Mouse (Mus musculus): Measurements from ENCODE around the gene Pla2g15. TPM values are rescaled to one million over a fixed set of nuclear protein-coding genes. Genes with fewer than 3 reads are reported as not detected.

Gene Pla2g15
- total RNA-seq, 2 experiments from 2014 or later: 4.2 to 4.9 TPM

DNA sequence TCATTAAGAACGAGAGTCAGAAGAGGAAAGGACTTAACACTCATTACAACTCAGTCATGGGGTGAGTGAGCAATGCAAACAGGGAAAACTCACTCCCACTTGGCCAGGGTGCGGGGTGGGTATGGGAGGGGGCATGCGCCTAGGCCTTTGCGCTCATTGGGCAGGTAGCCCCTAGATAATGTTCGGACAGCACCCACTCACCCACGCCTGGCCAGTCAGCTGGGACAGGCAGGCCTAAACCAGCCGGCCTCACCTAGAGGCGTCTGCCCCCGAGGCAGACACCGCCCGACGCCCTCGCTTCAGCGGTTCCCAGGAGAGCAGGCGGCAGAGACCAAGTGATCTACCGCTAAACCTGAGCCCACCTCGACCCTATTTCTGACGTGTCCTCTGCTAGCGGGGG is 14.5 kb upstream of the Pla2g15 start:
- DNase-seq: no peak

DNA sequence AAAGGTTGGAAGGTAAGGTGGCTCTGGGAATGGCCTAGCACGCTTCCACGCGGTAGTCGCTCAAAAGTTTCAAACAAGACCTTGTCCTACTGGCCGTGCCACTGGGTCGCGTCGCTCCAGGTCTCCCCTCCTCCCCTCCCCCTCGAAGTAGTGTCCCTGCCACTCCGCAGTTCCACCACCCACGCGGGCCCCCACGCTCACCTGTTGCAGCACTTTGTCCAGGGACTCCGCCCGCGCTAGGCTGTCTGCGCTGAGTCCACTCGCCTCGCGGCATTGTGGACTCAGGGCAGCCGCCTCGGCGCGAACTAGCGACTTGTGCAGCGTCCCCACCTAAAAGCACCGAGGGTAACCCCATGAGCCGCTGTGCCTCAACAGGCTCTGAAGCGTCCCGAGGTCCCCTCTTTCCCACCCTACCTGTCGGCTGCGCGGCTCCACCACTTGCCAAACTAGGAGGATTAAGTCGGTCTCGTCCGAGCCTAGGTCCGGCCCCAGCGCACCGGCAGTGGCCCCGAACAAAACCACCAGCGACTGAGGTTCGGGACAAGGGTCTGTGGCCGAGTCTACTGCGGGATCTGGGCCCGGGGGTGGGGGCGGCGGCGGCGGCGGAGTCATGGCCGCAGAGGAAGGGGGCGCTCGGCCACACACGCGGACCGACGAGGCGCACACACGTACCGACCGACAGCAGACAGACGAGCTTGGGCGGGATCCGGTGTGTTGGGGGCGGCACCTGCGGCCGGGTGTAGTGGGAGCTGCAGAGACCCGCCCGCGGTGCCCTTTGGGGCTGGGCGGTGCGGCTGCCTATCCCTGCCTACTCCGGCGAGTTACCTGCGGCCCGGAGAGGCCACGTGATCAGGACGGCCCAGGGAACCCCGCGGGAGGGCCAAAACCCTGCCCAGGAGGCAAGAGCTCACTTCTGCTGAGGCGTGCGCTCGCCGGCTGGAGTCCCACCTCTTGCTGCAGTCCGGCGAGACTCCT is 13.8 kb upstream of the Pla2g15 start, which contains the start of gene Esrp2:
Gene Esrp2, minus strand, starts transcription at position 819 of the 975 bp plus-strand sequence.
- DNase-seq: peak; percentile 54

DNA sequence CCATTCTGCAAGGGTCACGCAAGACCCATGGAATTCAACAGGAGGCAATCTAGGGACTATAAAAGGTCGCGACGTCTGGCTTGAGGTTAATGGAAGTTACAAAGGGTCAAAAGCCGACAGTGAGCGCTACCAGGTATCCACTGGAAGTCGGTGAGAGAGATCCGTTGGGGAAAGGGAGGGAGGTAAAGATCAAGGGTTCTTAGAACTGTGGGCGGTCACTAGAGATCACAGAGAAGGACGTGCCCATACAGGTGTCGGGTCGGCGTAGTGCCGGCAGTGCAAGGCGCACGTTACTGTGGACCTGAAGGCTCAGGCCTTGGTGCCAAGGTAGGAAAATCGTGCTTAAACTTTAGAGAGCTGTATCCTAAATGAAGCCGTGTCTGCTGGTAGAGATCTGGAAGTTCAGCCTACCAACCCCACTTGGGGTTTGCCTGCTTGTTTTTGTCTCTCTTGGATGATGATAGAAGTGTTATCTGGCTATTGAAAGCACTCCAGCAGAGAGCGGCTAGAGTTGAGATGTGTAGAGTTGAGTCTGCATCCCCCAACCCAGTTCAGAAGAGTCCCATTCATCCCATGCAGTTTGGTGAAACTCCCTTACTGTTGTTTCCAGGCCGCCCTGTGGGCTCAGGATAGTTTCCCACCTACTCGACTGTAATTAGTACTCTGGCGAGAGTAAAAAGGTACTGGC is 12.8 kb upstream of the Pla2g15 start:
- DNase-seq: no peak

DNA sequence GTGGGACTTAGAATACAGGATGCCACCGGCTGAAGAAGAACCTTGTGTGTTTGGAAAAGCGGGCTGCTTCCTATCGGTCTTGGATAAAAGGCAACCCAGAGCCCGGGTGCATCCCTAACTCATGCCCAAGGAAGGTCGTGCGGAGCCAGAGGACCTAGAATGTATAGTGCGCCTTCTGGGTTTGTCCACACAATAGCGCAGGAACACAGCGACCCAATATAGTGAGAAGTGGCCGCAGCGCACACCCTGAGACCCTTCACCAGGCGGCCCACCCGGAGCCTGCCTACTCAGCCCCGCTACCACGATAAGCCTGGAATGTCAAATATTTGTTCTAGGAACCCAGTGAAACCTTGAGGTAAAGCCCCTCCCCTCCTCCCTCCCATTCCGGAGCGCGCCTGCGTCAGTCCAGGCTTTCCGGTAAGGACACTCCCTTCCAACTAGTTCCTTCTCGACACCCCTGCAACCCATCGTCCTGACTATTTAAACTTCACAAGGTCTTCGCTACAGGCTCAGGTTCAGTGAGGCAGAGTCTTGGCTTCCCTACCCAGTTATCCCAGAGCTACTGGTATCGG is 12.2 kb upstream of the Pla2g15 start:
- peak; percentile 65 for DNase-seq

DNA sequence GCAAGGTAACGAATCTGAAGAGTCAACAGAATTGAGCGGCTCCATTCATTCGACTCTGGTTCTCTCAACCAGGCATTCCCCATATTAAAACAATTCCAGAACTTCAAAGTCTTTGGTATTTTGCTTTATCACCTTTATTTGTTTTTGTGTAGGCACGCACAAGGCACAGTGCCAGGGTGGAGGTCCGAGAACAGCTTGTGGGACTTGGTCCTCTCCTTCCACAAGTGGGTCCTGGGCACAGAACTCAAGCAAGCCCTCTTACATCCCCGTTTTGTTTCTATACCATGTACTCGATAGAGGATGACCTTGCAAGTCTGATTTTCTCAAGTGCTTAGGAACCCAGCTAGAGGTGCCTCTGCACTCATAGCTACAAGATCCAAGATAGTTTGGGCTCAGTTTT is 11.6 kb upstream of the Pla2g15 start:
- DNase-seq: no peak

DNA sequence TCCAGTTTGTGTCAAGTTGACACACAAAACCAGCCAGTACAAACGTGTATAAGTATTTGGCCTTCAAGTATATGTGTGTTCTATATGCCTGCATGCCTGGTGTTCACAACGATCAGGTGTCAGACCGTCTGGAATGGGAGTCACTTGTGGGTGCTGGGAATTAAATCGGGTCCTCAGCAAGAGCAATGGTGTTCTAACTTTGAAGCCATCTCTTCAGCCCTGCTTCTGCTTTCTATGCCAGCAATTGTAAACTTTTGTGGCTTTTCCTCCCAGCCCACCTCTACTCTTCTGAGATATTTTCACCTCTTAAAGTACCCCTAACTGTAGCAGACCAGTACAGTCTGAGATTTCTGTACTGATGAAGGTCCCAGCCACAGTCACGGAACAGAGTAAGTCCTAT is 10.0 kb upstream of the Pla2g15 start:
- no peak for DNase-seq

DNA sequence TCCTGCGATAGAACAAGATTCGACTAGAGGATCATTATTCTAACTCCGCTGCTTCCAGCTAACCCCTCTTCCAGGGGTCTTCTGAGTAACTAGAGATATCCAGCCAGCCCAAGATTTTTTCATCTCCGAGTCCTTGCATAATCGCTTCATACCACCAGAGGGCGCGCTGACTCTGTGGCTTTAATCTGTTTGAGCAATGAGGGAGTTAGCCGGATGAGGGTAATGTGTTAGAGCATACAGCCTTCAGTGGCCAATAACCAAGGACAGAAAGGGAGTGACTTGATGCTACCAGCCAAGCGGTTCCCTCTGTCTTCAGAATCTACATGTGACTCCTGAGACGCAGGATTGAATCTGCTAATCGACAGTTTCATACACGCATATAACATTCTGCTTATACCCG is 9.4 kb upstream of the Pla2g15 start:
- peak; percentile 88 for DNase-seq

DNA sequence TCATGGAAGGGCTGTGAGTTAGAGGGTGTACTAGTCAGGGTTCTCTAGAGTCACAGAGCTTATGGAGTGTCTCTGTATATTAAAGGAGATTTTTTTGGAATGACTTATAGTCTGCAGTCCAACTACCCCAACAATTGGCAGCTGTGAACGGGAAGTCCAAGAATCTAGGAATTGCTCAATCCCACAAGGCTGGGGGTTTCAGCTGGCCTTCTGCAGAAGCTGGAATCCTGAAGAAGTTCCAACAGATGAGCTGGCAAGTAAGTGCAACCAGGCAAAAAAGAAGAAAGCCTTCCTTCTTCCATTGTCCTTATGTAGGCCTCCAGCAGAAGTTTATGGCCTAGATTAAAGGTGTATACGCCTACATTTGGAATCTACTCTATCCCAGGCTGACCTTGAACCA is 4.9 kb upstream of the Pla2g15 start:
- DNase-seq: no peak

DNA sequence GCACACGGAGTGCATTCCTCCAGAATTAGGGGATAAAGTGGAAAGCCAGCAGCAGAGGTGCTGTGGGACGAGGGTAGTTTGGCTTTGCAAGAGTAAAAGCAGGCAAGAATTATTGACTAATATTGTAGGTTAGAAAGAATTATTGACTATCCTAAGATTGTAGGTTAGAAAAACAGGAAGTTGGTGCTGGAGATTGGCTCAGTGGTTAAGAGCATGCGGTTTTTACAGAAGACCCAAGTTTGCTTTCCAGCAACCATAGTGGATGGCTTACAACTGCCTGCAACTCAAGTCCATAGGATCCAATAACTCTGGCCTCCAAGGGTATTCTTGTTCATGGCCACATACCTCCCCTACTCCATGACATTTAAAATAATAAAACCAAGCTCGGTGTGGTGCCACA is 4.2 kb upstream of the Pla2g15 start:
- DNase-seq: no peak

DNA sequence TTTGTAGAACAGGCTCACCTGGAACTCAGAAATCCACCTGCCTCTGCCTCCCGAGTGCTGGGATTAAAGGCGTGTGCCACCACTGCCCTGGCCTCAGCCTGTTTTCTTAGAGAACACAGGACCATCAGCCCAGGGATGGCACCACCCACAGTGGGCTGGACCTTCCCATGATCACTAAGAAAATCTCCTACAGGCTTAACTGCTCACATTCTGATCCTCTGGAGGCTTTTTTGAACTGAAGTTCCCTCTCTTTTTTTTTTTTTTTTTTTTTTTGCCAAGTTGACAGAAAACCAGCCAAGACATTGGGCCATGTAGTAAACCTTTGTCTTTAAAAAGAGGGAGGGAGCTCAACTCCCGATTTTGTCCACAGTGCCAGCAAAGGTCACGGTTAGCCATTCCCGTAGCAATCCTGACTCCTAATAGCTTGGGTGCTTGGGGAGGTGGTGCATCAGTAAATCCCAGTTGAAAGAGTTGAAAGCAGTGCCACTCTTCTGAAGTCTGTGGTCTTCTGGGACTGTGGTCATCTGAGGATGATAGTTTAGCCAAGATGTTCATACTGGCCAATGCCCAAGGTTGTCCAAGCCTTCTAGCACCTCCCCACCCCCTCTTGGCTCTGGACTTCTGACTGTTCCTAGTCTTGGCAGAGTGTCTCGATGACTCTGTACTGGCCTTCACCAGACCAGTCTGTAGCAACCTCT is 2.2 kb upstream of the Pla2g15 start:
- DNase-seq: no peak

DNA sequence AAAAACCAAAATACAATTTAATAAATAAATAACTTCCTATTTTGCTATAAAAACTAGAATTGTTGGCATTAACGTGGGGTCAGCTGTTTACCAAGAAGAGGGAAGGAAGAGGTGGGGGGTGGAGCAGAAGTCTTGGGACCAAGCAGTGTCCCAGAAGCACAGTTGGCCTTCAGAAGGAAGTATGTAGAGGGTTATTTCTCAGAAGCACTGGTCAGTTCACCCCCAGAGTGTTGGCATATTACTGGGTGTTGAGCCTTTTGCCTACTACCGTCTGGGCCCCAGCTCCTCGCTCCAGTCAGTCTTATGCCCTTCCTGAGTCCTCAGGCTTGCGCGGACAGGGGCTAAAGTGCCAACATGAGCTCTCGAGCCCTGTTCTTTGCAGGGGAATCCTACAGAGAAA is 1.2 kb upstream of the Pla2g15 start:
- DNase-seq: no peak

DNA sequence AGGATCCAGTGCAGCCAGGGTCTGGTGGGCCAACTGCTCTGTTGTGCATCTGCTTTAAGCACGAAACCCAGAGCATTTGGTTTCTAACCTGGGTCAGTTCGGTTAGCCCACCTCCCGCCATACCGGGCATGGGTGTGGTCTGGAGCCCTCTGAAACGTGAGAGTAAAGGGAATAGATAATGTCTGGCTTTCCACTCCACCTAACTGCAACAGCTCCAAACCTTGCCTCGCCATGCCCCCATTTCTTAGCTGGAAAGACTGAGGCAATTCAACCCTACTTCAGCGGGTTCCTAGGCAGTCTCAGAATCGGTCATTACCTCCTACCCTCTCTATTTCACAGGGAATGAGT is 428 bp downstream of the Pla2g15 start:
- DNase-seq: no peak

DNA sequence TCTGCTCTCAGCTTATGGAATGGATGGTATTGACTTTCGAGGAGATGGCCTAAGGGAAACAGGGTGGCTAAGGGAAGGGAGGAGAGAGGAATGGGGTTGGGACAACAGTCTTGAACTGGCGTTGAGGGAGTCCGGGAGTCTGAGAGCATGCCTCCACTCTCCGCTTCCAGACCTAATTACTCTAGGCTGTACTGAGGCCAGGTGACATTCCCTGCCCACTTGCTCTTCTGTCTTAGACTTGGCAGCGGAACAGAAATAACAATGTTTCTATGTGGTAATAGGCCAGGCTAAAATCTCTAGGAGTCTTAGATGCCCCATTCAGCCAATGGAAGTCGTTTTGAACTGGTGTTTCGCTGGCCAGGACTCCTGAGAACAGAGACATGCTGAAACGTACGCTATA is 842 bp downstream of the Pla2g15 start:
- DNase-seq: no peak

DNA sequence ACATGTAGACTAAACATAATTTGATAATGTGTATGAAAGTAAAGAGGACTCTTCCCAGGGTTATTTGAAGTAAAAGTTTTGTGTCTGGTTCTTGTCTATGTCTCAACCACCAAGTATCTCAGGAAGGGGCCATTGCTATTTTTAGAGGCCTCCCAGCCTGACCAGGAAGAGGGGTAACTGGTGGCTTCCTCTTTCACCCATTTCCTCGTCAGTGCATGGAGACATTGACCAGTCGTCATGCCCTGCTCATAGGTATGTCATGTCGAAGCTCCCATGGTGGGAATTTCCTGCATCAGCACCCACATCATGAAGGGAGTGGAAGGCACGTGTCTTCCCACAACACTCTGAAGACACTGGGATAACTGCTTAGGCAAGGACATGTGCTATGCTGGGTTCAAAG is 2.7 kb downstream of the Pla2g15 start:
- no peak for DNase-seq

DNA sequence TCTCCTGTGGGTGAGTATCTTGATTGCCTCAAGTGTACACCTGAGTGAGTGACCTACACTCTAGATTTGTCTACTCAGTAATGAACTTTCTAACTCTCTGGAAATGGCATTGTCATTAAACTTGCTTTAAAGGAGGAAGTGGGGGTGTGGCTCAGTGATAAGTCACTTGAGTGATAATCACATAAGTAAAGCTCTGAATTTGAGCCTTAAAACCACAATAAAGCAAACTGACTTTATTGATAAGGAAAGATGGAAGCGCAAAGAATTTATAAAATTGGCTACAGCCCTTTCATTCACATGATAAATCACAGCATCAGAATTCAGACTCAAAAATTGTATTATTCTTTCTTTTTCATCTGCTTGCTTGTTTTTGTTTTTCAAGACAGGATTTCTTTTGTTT is 7.2 kb downstream of the Pla2g15 start:
- no peak for DNase-seq

DNA sequence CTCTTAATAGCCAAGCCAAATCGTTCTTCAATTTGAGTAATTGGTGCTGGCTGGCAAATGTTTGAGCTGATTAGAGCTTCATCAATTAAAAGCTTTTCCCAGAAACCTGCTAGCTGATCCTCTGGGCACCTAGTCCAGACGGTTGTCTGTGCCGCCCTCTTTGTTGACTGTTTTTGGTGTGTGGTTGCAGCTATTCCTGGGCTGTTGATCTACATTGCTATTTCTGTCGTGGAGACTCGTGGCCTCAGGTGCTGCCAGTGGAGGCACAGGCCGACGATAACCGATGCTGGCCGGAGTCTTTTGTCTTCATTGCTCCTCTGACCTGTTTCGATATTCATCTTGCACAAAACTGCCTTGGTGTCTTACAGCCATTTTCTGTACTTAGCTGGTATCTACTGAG is 8.2 kb downstream of the Pla2g15 start:
- peak; percentile 29 for DNase-seq

DNA sequence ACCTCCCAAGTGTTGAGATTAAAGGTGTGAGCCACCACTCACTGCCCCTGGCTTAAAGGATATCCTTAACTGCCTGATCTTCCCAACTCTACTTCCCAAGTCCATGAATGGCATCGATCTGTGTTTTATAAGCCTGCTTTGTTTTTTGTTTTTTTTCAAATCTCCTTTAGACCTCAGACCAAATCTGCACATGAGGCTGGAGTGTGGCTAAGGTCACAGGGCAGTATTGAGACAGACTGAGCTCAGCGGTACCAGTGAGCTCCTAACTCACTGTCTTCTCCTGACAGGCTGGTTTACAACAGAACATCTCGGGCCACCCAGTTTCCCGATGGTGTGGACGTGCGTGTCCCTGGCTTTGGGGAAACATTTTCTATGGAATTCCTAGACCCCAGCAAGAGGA is 9.7 kb downstream of the Pla2g15 start:
- DNase-seq: no peak

DNA sequence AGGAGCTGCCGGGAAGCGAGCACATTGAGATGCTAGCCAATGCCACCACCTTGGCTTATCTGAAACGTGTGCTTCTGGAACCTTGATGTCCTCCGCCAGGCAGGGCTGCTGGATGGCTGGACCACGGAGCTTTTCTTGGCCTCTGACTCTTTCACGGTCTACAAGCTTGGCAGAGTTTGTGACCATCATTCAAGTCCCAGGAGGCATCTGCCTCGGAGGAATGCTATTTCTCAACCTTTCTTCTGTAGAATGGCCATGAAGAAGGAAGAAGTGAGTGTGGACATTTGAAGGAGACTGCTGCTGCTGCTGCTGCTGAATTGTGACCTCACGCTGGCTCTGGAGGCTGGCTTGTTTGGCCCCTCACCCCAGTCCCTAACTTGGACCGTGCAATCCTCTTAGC is 13.1 kb downstream of the Pla2g15 start:
- DNase-seq: no peak

DNA sequence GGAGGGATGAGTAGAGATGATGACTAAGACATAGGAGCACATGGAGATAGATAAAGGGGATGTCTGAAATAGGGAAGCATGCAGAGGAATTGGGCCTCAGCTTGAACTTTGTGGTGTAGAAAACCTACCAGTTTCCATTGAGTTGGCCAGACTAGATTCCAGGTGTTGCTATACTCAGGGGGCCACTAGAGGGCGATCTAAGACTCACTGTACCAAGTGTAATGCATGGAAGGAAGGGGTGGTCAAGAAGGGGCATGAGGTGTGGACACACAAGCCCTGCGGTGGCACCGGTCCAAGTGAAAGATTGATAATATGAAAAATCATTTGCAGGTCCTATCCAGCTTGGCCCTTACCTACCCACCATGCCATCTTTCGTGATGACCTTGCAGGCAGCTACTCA is 15.3 kb downstream of the Pla2g15 start:
- peak; percentile 78 for DNase-seq

DNA sequence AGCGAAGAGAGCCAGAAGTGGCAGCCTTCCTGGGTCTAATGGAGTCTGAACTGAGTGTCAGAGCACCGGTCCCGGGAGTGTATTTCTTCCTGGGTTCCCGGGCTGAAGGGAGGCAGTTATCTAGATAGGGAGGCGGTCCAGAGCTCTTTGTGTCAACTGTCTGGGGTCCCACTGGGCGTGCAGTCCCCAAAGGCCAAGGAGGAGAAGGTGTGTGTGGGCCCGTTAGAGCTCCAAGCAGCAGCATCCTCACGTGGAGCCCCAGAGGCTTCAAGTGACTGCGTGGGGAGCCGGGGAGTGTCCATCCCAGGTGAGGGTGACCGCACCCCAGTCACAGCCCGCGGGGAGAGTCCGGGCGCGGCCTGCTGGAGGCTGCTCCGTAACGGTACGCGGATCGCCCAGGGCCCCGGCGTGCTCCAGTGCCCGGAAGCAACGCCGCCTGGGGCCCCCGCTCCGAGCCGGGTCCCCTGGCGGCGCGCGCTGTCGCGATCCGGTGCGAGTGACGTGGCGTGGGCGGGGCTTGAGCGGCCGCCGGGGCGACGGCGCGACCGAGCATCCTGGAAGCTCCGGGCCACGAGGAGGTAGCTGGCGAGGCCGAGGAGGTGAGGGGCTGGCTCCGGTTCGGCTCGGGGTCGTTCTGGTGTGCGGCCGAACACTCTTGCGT is 18.3 kb downstream of the Pla2g15 start, which contains the start of gene Slc7a6:
Gene Slc7a6, plus strand, starts transcription at position 502 of the 661 bp plus-strand sequence.
- peak; percentile 85 for DNase-seq

DNA sequence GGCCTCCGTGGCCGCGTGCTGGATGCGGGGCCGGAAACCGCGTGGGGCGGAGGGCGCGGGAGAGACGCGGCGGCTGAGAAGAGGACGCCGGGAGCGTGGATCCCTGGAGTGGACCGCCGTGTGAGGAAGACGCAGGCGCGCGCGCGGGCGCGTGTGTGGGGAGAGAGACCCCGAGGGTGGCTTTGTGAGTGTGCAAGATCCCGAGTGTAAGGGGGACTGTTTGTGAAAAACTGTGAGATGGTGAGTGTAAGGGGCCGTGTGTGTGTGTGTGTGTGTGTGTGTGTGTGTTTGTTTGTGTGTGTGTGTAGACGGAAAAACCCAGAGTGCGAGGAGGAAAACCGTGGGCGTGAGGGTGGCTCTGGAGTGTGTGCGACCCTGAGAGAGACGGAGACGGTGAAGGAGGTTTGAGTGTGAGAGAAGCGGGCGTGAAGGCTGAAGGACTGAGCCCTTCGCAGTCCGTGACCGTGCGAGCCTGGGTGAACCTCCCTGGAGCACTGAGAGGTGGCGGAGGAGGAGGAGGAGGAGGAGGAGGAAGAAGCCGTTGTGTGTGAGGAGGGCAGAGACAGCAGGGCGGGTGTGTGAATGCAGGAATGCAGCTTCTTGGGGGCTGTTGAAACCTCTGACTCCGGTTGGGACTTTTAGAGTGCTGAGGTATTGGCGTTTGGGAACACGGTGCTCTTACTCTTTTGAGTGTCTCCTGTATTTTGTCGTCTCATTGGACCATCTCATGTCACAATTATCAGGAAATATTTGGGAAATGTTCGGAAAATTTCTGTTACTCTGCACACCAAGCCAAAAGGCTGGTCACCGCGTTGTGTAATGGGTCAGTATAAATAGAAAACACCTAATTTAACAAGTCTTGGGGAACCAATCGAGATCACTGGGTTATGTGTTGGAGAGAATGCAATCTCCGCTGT is 19.1 kb downstream of the Pla2g15 start:
- DNase-seq: peak; percentile 41
